Mouse (Mus musculus) urinary bladder, postnatal 36 days (tissue): ENCODE results near the gene Btg3.

Experiments
- DNase-seq, 2 experiments: peaks; one replicate each; pipeline ENCODE4 v3.0.0; 2022; ENCODE audit warnings: low spot score in 2 of 2, mixed read lengths in 1 of 2

The Btg3 gene

DNA sequence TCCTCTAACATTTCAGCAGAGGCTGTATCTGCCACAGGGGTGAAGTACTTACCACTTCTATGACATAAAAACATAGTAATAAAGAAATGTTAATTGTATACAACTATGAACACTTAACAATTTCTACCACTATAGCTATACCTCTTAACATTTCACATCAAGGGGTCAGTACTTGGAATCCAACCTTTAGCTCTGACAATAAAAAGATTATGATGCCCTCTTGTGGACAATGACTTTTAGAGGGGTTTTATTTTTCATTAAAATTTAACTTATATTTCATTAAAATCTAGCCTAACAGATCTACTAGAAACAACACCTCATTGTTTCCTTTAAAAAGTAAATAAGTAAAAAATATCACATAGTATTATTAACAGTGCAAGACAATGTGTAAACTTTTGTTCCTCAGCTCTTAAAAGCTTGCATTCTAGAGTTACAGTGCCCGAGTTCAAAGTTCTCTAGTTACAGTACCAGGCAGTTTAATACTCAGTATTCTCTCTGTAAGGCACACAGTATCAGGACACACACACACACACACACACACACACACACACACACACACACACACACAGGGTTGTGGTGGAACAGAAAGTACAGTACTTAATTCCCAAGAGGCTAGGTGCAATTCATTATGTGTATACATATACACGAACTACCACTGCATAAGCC lies 30.2 kb downstream of the Btg3 start:
- DNase-seq, result no peak

- no peak for DNase-seq
Observed at GRCm38 (mm10) chr16:78343792-78344191, 33.2 kb downstream of the Btg3 start.

- DNase-seq, result no peak
Observed at GRCm38 (mm10) chr16:78342767-78343166, 34.2 kb downstream of the Btg3 start.

GRCm38 (mm10) chr16:78341356-78341755 lies 35.6 kb downstream of the Btg3 start:
- DNase-seq, result no peak

DNA sequence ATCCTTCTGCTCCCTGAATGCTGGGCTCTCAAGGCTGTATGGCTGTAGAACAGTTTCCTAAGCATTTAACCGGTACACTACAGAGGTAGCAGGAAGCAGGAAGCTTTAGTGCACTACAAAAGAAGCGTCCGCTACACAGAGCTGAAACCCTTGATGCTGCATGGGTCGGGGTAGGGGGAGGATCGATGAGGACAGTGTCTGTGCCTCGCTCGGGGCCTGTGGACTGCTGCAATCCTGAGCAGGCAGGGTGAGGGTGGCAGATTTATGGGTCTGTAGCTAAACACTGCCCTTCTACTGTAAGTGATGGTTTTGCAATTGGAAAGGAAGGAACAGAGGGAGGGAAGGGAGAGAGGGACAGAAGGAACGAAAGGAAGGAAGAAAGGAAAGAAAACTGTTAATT lies 39.8 kb downstream of the Btg3 start:
- DNase-seq, result no peak

- DNase-seq, result no peak
Observed at GRCm38 (mm10) chr16:78327999-78328398, 49.0 kb downstream of the Btg3 start.

DNA sequence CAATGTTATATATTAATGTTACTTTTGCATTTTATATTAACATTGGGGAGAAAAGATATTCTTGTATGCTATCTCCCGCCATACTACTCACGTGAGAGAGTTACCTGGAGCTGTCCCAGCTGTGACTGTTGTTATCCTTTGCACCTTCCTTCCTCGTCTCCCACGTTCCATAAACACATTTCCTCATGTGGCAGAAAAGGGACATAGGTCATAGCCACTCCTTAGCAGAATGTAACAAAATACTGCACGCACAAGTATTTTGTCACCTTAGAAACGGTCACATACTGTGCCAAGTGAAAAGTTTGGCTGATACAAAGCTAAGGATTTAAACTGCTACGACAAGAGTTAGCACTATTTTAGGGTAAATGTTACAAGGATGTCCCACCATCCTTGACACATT lies 49.4 kb downstream of the Btg3 start:
- no peak for DNase-seq

DNA sequence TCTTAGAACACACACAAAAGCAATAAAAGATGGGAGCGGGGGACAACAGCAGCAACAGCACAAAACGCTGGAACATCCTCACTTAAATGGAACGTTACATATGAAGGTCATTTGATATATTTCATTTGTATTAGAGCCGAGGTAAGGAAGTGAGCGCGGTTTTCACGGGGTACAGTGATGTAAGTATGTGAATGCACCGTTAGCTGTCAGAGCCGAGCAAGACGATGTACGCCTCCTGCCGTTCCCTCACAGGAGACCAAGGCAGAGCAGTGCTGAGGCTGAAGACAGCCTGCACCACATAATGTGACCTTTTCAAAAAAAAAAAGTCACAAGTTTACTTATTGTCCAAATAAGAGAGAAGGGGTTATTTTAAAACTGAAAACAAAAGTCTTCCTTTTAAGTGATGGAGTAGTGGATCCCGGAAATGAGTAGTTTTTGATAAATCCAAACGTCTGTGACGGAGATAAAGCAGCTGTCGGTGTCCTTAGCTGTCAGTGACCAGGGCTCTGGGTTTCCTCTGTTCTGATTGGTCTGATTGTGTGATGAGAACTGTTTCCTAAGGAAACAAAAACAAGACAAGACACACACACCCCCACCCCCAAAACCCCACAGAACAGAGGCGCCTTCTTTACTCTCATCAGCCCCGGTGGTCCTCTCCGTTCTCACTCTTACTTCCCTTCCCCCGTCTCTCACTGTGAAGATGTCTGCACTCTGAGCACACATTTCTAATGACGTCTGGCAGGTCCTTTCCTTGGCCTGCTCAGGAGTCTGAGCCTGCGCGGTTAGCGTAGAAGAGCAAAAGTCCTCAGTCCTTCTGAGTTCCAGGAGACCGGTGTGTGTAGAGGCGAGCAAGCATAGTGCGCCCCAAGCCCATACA lies 50.8 kb downstream of the Btg3 start:
- DNase-seq, result no peak

DNA sequence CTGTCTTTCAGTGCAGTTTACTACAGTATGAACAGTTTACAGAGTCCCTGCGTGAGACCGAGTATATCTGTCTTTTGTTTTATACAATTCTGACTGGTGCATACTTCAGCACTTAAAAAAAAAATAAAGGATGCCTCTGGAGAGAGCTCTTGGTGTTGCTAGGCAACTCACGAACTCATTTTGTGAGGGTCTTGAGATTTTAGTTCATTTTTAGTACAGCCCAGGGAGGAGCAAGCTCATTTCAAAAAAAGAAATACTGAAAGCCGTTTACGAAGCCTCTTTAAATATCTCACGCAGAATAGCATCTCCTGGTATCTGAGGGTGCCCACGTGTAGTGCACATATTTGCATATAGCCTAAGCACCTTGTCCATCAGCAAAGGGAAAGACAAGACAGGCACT lies 54.9 kb downstream of the Btg3 start:
- DNase-seq, result no peak

DNA sequence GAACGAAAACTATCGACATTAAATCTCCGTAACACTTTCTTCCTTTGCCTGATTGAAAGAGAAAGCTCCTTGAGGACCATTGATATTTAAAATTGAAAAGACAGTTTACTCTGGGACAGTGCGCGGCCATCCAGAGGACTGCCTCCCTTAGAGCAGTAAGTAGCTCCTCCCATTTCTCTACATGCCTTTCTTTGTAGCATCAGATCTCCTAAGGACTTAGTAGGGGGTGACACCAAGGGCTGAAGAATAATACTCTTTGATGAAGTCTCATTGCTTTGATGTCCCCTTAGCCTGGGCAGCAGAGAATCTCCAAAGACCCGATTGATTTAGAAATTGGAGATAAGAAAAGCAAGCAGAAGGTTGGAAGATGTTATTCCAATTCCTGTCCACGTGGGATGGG lies 55.4 kb downstream of the Btg3 start:
- DNase-seq, result no peak

DNA sequence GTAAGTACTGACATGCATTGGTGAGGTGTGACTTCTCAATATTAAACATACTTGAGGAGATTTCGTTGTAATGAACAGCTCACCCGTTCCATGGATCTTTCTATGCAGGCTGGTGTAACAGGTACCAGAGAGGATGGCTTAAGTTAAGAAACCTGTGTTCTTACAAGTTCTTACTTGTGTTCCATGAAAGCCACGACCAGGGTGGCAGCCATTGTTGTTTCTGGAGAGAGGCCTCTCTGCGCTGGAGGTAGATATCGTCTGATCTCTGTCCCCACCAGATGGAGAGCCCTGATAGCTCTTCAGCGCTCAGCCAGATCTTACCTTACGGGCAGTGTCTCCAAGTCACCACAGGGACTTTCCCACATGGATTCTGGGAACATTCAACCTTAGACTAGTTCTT lies 57.3 kb downstream of the Btg3 start:
- no peak for DNase-seq

DNA sequence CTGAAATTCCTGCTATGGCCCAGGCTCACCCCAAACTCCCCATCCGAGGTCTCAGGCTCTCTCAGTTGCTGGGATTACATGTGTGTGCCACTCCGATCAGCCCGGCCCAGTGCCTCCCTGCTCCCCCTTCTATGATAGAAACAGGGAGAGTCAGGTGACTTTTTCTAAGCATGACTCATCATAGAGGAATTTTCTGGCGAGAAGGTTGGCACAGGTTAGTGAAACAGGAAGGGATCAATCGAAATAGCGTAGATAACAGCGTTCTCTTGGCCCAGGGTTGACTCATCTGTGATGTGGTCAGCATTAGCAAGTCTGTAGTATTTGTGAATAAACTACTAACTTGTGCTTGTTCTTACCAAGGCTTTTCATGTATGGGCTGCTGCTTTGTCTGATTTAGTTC lies 59.0 kb downstream of the Btg3 start:
- peak in 1 of 2 experiments; percentile 32 for DNase-seq

DNA sequence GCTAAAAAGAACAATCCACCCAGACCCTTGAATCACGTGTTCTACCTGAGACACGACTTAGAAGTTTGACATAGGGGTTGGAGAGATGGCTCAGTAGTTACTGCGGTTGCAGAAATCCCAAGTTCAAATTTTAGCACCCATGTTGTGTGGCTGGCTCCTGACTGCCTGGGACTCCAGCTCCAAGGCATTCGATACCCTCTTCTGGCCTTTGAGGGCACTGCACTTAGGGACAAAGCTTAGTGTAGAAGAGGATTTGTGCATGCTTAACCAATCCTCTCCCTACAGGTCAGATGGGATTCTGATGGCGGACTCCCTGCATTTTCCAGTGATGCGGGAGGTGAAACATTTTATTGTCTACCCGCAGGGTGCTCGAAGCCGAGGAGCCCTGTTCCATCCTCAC lies 60.1 kb downstream of the Btg3 start:
- DNase-seq, result peak; percentile 40 to 48

DNA sequence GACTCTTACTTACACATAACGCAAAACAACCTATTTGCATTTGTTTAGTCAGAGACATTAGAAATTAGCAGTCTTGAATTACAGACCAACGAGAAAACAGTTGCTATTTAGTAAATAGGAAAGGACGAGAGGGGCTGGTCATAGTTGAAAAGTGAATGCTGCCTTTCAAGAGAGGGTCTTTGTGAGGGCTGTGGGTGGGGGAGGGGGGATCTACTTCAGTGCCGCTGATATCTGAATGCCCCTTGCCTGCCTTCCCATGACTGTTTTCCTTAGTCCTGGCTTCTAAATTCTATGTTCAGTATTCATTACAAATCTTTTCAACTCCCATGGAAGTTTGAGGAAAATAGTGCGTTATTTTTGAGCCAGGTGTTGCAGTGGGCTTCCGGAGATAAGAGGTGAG lies 63.0 kb downstream of the Btg3 start:
- DNase-seq, result no peak

GRCm38 (mm10) chr16:78313135-78313887 lies 63.7 kb downstream of the Btg3 start:
- DNase-seq, result no peak

DNA sequence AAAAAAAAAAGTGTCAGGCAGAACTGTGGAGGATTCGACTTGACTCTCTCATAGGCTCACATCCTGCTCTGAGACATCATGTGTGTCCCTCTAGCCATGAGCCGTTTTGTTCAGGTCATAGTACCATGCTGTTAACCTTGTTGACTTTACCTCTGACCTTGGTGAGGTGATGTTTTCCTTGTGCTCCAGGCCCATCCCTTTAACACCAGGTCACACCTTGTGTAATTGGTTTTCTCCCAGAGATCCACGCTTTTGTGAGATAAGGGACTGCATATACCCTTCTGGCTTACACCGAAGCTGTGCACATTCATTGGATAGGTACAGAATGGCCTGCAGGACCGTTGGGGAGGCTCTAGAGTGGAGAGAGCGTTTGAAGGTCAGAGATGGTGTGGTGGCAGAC lies 67.7 kb downstream of the Btg3 start:
- DNase-seq, result no peak

DNA sequence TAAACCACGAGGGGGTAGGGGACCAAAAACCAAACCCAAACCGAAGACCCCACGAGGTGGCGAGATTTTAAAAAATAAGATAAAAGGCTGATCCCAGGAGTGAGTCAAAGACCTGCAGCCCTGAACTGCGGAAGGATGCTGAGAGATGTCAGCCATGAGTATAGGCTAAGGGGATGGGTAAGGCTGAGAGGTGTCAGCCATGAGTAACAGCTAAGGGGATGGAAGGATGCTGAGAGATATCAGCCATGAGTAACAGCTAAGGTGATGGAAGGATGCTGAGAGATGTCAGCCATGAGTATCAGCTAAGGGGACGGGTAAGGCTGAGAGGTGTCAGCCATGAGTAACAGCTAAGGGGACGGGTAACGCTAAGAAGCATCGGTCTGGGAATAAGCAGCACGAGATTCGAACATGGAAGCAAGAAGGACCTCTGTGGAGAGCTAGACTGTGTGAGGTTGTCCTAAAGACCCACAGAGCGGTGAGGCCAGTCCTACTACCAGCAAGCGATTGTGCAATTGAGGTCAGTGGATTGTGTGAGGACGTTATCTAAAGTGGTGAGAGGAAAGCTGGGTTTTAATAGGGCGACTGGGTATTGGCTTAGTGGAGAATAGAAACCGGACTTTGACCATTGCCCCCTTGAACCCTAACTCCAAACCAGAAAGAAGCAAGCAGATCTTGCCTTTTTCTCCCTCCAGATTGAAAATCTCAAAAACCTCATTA lies 69.4 kb downstream of the Btg3 start:
- DNase-seq, result no peak

GRCm38 (mm10) chr16:78306606-78307005 lies 70.4 kb downstream of the Btg3 start:
- no peak for DNase-seq

DNA sequence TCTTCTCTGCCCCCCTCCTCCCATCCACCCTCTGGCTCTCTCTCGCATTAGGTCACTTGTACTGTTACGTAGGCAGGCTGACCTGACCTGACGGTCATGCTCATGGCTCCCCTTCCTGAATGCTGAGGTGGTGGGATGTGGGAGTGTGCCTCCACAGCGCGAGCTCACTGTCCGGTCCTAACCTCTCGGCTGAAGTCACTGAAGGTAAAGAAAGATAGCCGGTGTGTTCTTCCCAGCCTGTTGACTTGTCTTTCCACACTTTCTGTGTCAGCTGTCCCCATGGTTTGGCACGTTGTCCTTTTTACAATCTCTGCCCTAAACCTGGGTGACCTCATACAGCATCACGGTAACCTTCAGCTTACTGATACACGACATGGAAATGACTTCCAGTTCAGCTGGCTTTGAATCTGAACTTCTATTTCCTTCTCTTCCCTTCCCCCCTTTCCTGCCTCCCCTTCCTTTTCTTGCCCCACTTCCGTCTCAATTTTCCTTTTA lies 71.3 kb downstream of the Btg3 start:
- DNase-seq, result no peak

GRCm38 (mm10) chr16:78302678-78303050 lies 74.3 kb downstream of the Btg3 start:
- DNase-seq, result peak in 1 of 2 experiments; percentile 29

DNA sequence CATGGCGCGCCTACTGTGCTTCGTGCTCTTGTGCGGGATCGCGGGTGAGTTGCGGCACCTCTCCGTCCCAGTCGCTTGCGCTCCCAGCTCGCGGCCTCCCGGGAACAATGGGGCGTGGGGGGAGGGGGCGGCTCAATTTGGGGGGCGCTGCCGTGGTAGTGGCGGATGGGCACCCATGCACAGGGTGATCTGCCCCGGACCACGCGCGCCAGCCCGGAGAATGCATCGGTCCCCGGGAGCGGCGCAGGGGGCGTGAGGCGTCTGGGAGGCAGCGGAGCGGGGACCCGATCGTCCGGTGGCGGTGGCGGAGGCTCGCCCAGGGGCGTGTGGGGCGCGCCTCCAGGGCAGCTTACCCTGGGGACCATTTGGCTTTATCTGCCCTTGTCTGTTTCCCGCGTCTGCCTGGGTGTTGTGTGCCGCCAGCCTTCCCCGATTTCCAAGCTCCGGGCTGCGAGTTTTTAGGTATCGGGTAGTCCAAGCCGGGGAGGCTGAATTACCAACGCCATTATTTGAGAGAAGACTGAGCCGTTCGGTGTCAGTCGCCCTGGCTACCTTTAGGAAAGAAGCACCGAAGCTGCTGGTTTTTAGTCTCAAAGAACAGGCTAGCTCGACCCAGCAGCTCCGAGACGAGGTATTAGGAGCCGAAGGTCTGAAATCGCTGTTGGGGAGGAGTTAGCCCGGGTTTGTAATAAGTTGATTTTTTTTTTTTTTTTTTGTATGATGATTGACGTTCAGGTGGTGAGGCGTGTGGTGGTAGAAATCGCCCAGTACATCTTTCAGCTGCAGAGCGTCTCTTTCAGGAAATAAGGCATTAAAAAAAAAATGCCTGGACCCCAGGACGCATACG lies 74.9 kb downstream of the Btg3 start:
- DNase-seq, result peak; percentile 15 to 27
